Mouse (Mus musculus) G1E (cell line): ENCODE results near the gene C1qc. TPM values are rescaled to one million over a fixed set of nuclear protein-coding genes. Genes with fewer than 3 reads are reported as not detected.

Experiments
- ATAC-seq: 2 replicates; pipeline ENCODE4 v1.8.0; 2016; ENCODE audit warnings: mild to moderate bottlenecking; ENCODE audit not compliant: insufficient number of reproducible peaks, poor library complexity, low FRiP score, severe bottlenecking; ENCODE audit errors: extremely low read depth
- DNase-seq: peaks from one replicate; pipeline ENCODE4 v3.0.0; 2012; ENCODE audit warnings: low spot score
- H3K27me3 ChIP-seq: 2 replicates; pipeline ENCODE4 v1.6.1; 2012; ENCODE audit warnings: mild to moderate bottlenecking, low read length, inconsistent platforms; ENCODE audit not compliant: insufficient read depth
- H3K36me3 ChIP-seq: replicated peaks from 2 replicates; pipeline ENCODE3; 2012; ENCODE audit warnings: mild to moderate bottlenecking, inconsistent platforms
- H3K4me1 ChIP-seq: 2 replicates; pipeline ENCODE4 v1.6.1; 2012; ENCODE audit warnings: low read depth, low read length, inconsistent platforms, mixed read lengths; ENCODE audit not compliant: insufficient read depth
- H3K4me3 ChIP-seq: 2 replicates; pipeline ENCODE4 v1.5.1; 2012; ENCODE audit warnings: low read depth, mild to moderate bottlenecking, inconsistent platforms, low read length, moderate library complexity, mixed read lengths
- H3K9me3 ChIP-seq: replicated peaks from 2 replicates; pipeline ENCODE4 v1.6.1; 2012; ENCODE audit warnings: inconsistent platforms
- CTCF ChIP-seq: IDR thresholded peaks from 2 replicates; pipeline ENCODE4 v1.5.1; 2012; ENCODE audit warnings: low read depth, low read length, inconsistent platforms, mixed read lengths
- GATA1 ChIP-seq: IDR thresholded peaks from 2 replicates; pipeline ENCODE4 v1.6.1; 2012; ENCODE audit warnings: borderline replicate concordance, low read length, inconsistent platforms, mixed read lengths
- GATA2 ChIP-seq: IDR thresholded peaks from 2 replicates; pipeline ENCODE4 v1.6.1; 2012; ENCODE audit warnings: low read depth, low read length, inconsistent platforms, borderline replicate concordance
- POLR2AphosphoS5 ChIP-seq: IDR thresholded peaks from 2 replicates; pipeline ENCODE4 v1.6.1; 2012; ENCODE audit warnings: low read depth, low read length, inconsistent platforms; ENCODE audit not compliant: insufficient replicate concordance
- TAL1 ChIP-seq: conservative IDR thresholded peaks from 2 replicates; pipeline ENCODE4 v1.6.1; 2012; ENCODE audit warnings: low read depth, low read length, inconsistent platforms, mixed read lengths
- polyA plus RNA-seq: library from polyadenylated mRNA; stranded (reverse); fragments of >175 nt; gene quantifications from 2 replicates; pipeline ENCODE4 v1.2.3, GENCODE M21; 2012
- total RNA-seq, 2 experiments: library from RNA; stranded (forward) in 1 of 2; stranded (reverse) in 1 of 2; fragments of 200-1000 nt in 1 of 2; fragments of >200 nt in 1 of 2; fragmentation: Nextera tagmentation in 1 of 2; gene quantifications; 2 replicates each; pipeline ENCODE4 v1.2.3; 2014 to 2017

The C1qc gene
- total and polyA plus RNA-seq, 3 experiments = 0.04 to 0.49 TPM; not detected in 1

DNA sequence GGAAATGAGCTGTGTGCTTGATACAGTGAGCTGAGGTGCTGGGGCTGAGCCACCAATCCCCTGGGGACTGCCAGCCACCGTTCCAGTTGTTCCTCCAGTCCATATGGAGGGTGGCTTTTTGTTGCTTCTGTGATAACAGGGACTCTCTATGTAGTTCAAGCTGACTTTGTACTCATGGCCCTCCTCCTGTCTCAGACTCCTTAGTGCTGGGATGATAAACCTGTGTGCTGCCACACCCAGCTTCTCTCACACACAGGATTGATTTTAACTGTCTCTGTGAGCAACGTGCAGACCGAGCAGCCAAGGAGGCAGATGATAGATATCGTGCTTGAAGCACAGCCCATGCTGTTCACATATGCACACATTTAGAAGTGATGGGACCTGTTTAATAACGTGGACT is 40.7 kb downstream of the C1qc start:
- H3K4me1 ChIP-seq = no peaks in the 10 kb centered on the region
- no peak overlapping the region for H3K4me3 ChIP-seq
- H3K9me3 ChIP-seq = no peaks in the 10 kb centered on the region
- DNase-seq (no peak), ATAC-seq (no peak)
- TF ChIP-seq TAL1 = no peak
- no peak for TF ChIP-seq CTCF
- no peak for TF ChIP-seq POLR2AphosphoS5
- no peak for TF ChIP-seq GATA2
- TF ChIP-seq GATA1 = no peak
- H3K27me3 ChIP-seq = no peaks in the 10 kb centered on the region
- no peaks in the 10 kb centered on the region for H3K36me3 ChIP-seq

DNA sequence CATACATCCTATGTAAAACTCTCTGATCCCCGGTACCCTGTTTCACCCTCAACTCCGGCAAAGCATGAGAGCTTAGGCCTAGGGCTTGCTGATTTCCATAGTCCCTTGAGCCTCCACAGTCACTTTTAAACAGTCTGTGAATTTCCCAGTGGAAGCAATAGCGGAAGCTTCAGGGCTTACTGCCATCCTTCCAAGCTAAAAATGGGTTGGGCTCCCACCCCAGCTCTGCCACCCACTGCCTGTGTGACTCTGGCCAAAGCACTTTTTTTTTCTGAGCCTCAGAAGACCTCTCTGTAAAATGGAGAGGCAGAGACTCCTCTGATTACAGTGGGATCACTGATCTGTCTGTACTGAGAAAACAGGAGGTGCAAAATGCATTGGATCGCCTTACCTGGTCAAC is 44.3 kb downstream of the C1qc start:
- DNase-seq (no peak), ATAC-seq (no peak)
- TF ChIP-seq GATA2 (no peak), CTCF (no peak), GATA1 (no peak), TAL1 (no peak), POLR2AphosphoS5 (no peak)
- Histone ChIP-seq H3K36me3 (no peaks in the 10 kb centered on the region), H3K9me3 (no peaks in the 10 kb centered on the region), H3K27me3 (no peaks in the 10 kb centered on the region), H3K4me1 (no peaks in the 10 kb centered on the region), H3K4me3 (no peak overlapping the region)

- no peak overlapping the region for H3K4me3 ChIP-seq
- no peak for TF ChIP-seq CTCF
- no peak for TF ChIP-seq POLR2AphosphoS5
- no peak for TF ChIP-seq GATA2
- no peak for TF ChIP-seq TAL1
- TF ChIP-seq GATA1 = no peak
Observed at GRCm38 (mm10) chr4:136847166-136847565, 45.7 kb downstream of the C1qc start.

GRCm38 (mm10) chr4:136842802-136843201 is 50.1 kb downstream of the C1qc start:
- no peaks in the 10 kb centered on the region for H3K36me3 ChIP-seq
- TF ChIP-seq CTCF = no peak
- TF ChIP-seq TAL1 = no peak
- TF ChIP-seq GATA2 = no peak
- no peak for TF ChIP-seq POLR2AphosphoS5
- TF ChIP-seq GATA1 = no peak
- H3K4me3 ChIP-seq = no peak overlapping the region
- DNase-seq (no peak), ATAC-seq (no peak)
- H3K4me1 ChIP-seq = no peaks in the 10 kb centered on the region
- no peaks in the 10 kb centered on the region for H3K9me3 ChIP-seq
- peaks cover 5% of the 10 kb centered on the region for H3K27me3 ChIP-seq

More at GRCm38 (mm10) chr4:136847166-136847565, 45.7 kb downstream of the C1qc start:
- ATAC-seq (no peak), DNase-seq (no peak)
- H3K4me1 ChIP-seq = no peaks in the 10 kb centered on the region
- no peaks in the 10 kb centered on the region for H3K27me3 ChIP-seq
- no peaks in the 10 kb centered on the region for H3K36me3 ChIP-seq
- no peaks in the 10 kb centered on the region for H3K9me3 ChIP-seq

- H3K36me3 ChIP-seq = no peaks in the 10 kb centered on the region
- ATAC-seq = no peak
- peaks cover 5% of the 10 kb centered on the region for H3K27me3 ChIP-seq
- no peaks in the 10 kb centered on the region for H3K9me3 ChIP-seq
- no peak for DNase-seq
- no peaks in the 10 kb centered on the region for H3K4me1 ChIP-seq
- TF ChIP-seq GATA1 = no peak
- no peak for TF ChIP-seq GATA2
- no peak for TF ChIP-seq POLR2AphosphoS5
- TF ChIP-seq CTCF = no peak
- no peak for TF ChIP-seq TAL1
- H3K4me3 ChIP-seq = no peak overlapping the region
Observed at GRCm38 (mm10) chr4:136842033-136842432, 50.8 kb downstream of the C1qc start.

DNA sequence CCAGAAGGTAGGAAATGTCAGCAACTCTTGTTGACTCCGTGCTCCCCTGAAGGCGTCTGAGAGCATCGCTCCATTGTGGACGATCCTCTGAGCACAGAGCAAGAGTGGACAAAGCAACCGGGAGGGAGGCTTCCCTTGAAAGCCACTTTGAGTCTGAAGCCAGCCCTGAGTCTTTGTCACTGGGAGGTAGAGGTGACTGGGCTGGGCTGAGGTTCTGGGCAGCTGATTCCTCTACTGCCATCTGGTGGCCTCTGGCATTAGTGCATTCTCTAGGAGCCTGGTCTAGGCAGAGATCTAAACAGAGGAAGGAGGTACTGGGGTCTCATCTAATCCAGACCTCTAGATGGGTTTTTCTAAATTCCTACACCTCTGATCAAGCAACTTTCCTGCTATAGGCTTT is 51.8 kb downstream of the C1qc start:
- H3K4me1 ChIP-seq = no peaks in the 10 kb centered on the region
- no peaks in the 10 kb centered on the region for H3K9me3 ChIP-seq
- TF ChIP-seq POLR2AphosphoS5 (no peak), CTCF (peak; percentile 67)
- DNase-seq (peak; percentile 64), ATAC-seq (no peak)
- peaks cover 15% of the 10 kb centered on the region for H3K27me3 ChIP-seq
- no peak overlapping the region for H3K4me3 ChIP-seq
- H3K36me3 ChIP-seq = no peaks in the 10 kb centered on the region

Other genes starting within 250 kb of the C1qc start
- 0.05 and 0.08 TPM in 2 replicates for gene Ephb2, start 57.1 kb downstream of the C1qc start, total RNA-seq (2014; fragmentation: Nextera tagmentation)
- gene Ephb2, start 57.1 kb downstream of the C1qc start, total RNA-seq (2017) = 0.12 and 0.33 TPM in 2 replicates
- gene Ephb2, start 57.1 kb downstream of the C1qc start, polyA plus RNA-seq = 0.34 and 0.36 TPM in 2 replicates
- not detected in 2 replicates for gene C1qb, start 6.9 kb downstream of the C1qc start, total RNA-seq (2014; fragmentation: Nextera tagmentation)
- 0.16 TPM in 1 of 2 replicates, not detected in the other for gene C1qb, start 6.9 kb downstream of the C1qc start, total RNA-seq (2017)
- gene C1qb, start 6.9 kb downstream of the C1qc start, polyA plus RNA-seq = 0.09 TPM in 1 of 2 replicates, not detected in the other
- 7.4 TPM in 1 of 2 replicates, not detected in the other for gene C1qa, start 5.7 kb upstream of the C1qc start, total RNA-seq (2014; fragmentation: Nextera tagmentation)
- not detected in 2 replicates for gene C1qa, start 5.7 kb upstream of the C1qc start, total RNA-seq (2017)
- gene C1qa, start 5.7 kb upstream of the C1qc start, polyA plus RNA-seq = not detected in 2 replicates
- gene Epha8, start 63.8 kb upstream of the C1qc start, total RNA-seq (2014; fragmentation: Nextera tagmentation) = not detected in 2 replicates
- gene Epha8, start 63.8 kb upstream of the C1qc start, total RNA-seq (2017) = 0.11 TPM in 1 of 2 replicates, not detected in the other
- gene Epha8, start 63.8 kb upstream of the C1qc start, polyA plus RNA-seq = not detected in 2 replicates
- gene Zbtb40, start 155.7 kb upstream of the C1qc start, total RNA-seq (2014; fragmentation: Nextera tagmentation) = 15.4 and 16.7 TPM in 2 replicates
- 13.4 and 14.4 TPM in 2 replicates for gene Zbtb40, start 155.7 kb upstream of the C1qc start, total RNA-seq (2017)
- 10.9 and 17.8 TPM in 2 replicates for gene Zbtb40, start 155.7 kb upstream of the C1qc start, polyA plus RNA-seq